Mouse (Mus musculus) intestine, embryonic 14.5 days (tissue): ENCODE measurements around the gene Zcchc17. TPM values are rescaled to one million over a fixed set of nuclear protein-coding genes. Genes with fewer than 3 reads are reported as not detected.

Experiments
- ATAC-seq: fragments of 200-750 bp; cut with Nextera tagmentation; replicated peaks from 2 replicates; pipeline ENCODE4 v1.8.0; 2017; ENCODE audit warnings: low read depth, moderate number of reproducible peaks, moderate TSS enrichment, moderate library complexity; ENCODE audit not compliant: low FRiP score, low TSS enrichment
- DNase-seq: peaks from one replicate; pipeline ENCODE4 v3.0.0-alpha.2; 2018; ENCODE audit warnings: low spot score
- H3K27ac ChIP-seq: fragments of 300-500 bp; sonication (generic); 2 replicates; pipeline ENCODE4 v1.5.1; 2014; ENCODE audit warnings: low read depth, mild to moderate bottlenecking, control low read depth
- H3K27me3 ChIP-seq: fragments of 300-500 bp; sonication (generic); replicated peaks from 2 replicates; pipeline ENCODE4 v1.6.1; 2014; ENCODE audit warnings: low read length, control low read depth; ENCODE audit not compliant: control insufficient read depth, insufficient read depth
- H3K36me3 ChIP-seq: fragments of 300-500 bp; sonication (generic); 2 replicates; pipeline ENCODE4 v1.6.1; 2014; ENCODE audit warnings: low read length, control low read depth; ENCODE audit not compliant: control insufficient read depth, insufficient read depth
- H3K4me1 ChIP-seq: fragments of 300-500 bp; sonication (generic); replicated peaks from 2 replicates; pipeline ENCODE4 v1.6.1; 2014; ENCODE audit warnings: low read length, control low read depth, mixed read lengths; ENCODE audit not compliant: control insufficient read depth, insufficient read depth
- H3K4me2 ChIP-seq: fragments of 300-500 bp; sonication (generic); 2 replicates; pipeline ENCODE4 v1.6.1; 2014; ENCODE audit warnings: low read length
- H3K4me3 ChIP-seq: fragments of 300-500 bp; sonication (generic); 2 replicates; pipeline ENCODE4 v1.5.1; 2014; ENCODE audit warnings: low read depth, low read length, control low read depth, mixed read lengths
- H3K9ac ChIP-seq: fragments of 300-500 bp; sonication (generic); 2 replicates; pipeline ENCODE4 v1.6.1; 2014; ENCODE audit warnings: mild to moderate bottlenecking, low read length
- H3K9me3 ChIP-seq: fragments of 300-500 bp; sonication (generic); 2 replicates; pipeline ENCODE4 v1.6.1; 2016; ENCODE audit warnings: low read length, control low read depth; ENCODE audit not compliant: control insufficient read depth
- WGBS: fragments of 180-500 bp; shearing (Covaris S2); extraction: QIAGEN DNeasy Blood & Tissue Kit; methylation state at CpG from one replicate; pipeline ENCODE4 v1.1.7; 2014; 5-methylcytosine and 5-hydroxymethylcytosine counted together
- polyA plus RNA-seq: library from polyadenylated mRNA; unstranded; fragments of >200 nt; fragmentation: Nextera tagmentation; extraction: Ambion mirVana; gene quantifications from 2 replicates; pipeline ENCODE4 v1.2.1, GENCODE M21; 2014

The Zcchc17 gene
- polyA plus RNA-seq, 1 experiment from 2014 or later: 62.9 TPM

DNA sequence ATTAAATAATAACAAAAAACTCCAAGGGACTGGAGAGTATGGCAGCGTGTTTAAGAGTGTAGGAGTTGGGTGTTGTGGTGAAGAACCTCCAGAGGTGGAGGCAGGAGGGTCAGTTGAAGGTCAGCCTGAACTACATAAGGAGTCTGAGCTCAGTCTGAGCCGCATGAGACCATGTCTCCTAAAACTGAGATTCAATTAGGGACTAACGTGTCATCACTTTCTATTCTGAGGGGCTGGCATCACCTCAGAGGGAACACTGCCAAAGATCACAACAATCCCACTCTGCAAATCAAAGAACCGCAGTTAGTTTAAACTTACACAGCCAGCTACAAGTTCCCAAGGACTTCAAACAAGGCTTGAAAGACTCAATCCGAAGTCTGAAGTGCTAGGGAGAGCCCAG is 36.1 kb downstream of the Zcchc17 start:
- WGBS: 86% methylated on average over 5 of the region's 5 CpGs
- Histone ChIP-seq H3K9ac (no peak overlapping the region), H3K27ac (no peak overlapping the region), H3K36me3 (peaks cover 63% of the 10 kb centered on the region), H3K27me3 (no peaks in the 10 kb centered on the region), H3K4me1 (no peaks in the 10 kb centered on the region), H3K9me3 (no peaks in the 10 kb centered on the region), H3K4me3 (no peak overlapping the region), H3K4me2 (no peak overlapping the region)
- DNase-seq: no peak
- ATAC-seq: no peak

DNA sequence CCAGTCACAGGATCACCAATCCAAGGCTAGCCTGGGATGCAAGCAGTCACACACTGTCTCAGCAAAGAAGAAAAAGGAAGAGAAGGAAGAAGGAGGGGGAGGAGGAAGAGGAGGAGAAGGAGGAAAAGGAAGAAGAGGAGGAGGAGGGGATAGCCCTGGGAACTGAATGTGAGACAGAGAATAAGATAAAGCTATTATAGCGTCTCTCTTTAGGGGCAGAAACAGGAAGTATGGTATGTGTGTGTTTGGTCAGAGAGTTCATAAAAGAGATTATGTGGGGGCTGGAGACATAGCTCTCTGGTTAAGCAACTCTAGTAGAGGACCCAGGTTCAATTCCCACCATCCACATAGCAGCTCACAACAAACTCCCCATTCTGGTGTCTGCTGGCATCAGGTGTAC is 36.6 kb downstream of the Zcchc17 start:
- H3K27me3 ChIP-seq: no peaks in the 10 kb centered on the region
- DNase-seq: no peak
- H3K9me3 ChIP-seq: no peaks in the 10 kb centered on the region
- no peak overlapping the region for H3K9ac ChIP-seq
- no peaks in the 10 kb centered on the region for H3K4me1 ChIP-seq
- H3K27ac ChIP-seq: no peak overlapping the region
- no peak overlapping the region for H3K4me2 ChIP-seq
- H3K4me3 ChIP-seq: no peak overlapping the region
- peaks cover 61% of the 10 kb centered on the region for H3K36me3 ChIP-seq
- no peak for ATAC-seq
- WGBS: 83% methylated on average over 1 of the region's 1 CpGs

DNA sequence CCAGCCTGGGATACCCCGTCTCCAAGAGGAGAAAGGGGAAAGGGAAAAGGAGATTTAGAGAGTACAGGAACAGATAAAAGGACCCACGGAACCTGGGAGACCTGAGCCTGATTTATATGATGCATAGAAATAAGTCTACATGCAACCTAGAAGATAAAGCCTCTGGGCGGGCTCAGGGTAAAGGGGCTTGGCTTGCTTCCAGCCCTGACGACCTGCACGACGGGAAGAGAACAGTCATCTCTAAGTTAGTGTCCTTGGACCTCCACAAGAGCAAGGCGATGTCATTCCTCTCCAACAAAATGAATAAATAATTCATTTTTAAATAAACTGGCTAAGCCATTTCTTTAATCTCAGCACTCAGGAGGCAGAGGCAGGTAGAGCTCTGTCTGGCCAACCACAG is 37.2 kb downstream of the Zcchc17 start:
- no peak for ATAC-seq
- WGBS: 76% methylated on average over 7 of the region's 7 CpGs
- H3K36me3 ChIP-seq: peaks cover 58% of the 10 kb centered on the region

DNA sequence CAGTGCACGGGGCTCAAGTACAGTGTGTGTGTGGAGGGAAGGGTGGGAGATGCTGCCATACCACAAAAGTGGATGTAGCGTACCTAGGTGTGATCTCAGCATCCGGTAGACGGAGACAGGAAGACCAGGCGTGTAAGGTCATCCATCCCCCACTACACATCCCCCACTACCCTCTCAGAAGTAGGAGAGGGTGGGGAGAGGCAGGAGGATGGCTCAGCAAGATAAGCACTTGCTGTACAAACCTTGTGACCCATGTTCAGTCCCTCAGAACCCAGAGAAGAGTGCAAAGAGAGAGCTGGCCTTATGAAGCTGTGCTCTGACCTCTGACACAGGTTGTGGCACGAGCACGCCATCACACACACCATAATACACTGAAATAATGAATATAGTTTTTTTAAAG is 38.1 kb downstream of the Zcchc17 start:
- ATAC-seq (no peak), DNase-seq (no peak)
- Histone ChIP-seq H3K9me3 (no peaks in the 10 kb centered on the region), H3K27me3 (no peaks in the 10 kb centered on the region), H3K4me1 (no peaks in the 10 kb centered on the region), H3K9ac (no peak overlapping the region), H3K27ac (no peak overlapping the region), H3K4me3 (no peak overlapping the region), H3K4me2 (no peak overlapping the region), H3K36me3 (peaks cover 53% of the 10 kb centered on the region)
- 89% methylated on average over 7 of the region's 7 CpGs for WGBS

More for the DNA sequence above, 37.2 kb downstream of the Zcchc17 start:
- H3K9ac ChIP-seq: no peak overlapping the region
- H3K9me3 ChIP-seq: no peaks in the 10 kb centered on the region
- no peak overlapping the region for H3K27ac ChIP-seq
- no peak overlapping the region for H3K4me2 ChIP-seq
- H3K4me3 ChIP-seq: no peak overlapping the region
- no peaks in the 10 kb centered on the region for H3K27me3 ChIP-seq
- no peak for DNase-seq
- no peaks in the 10 kb centered on the region for H3K4me1 ChIP-seq

DNA sequence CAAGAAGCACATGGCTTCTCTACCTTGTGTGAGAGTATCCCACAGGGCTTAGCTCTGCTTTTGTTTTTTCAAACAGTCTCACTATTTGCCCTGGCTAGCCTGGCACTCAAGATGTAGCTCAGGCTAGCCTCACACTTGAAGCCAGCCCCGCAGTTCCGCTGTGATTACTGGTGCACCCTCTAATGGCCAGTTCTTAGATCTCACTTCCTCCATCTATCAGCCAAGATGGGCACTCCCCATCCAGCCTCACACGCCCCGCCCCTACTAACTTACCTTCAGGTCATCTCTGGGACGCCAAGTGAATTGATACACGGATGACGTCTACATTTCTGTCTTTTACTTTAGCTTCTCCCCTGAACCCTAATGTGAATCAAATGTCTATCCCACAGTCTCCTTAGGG is 40.2 kb downstream of the Zcchc17 start:
- H3K9me3 ChIP-seq: no peaks in the 10 kb centered on the region
- no peak overlapping the region for H3K27ac ChIP-seq
- ATAC-seq (no peak), DNase-seq (no peak)
- no peak overlapping the region for H3K4me3 ChIP-seq
- 83% methylated on average over 7 of the region's 7 CpGs for WGBS
- H3K4me2 ChIP-seq: no peak overlapping the region
- no peak overlapping the region for H3K9ac ChIP-seq
- H3K4me1 ChIP-seq: 0 out of 2 replicates have a peak, but pooled peaks cover 4% of the 10 kb centered on the region
- peaks cover 47% of the 10 kb centered on the region for H3K36me3 ChIP-seq
- H3K27me3 ChIP-seq: no peaks in the 10 kb centered on the region

DNA sequence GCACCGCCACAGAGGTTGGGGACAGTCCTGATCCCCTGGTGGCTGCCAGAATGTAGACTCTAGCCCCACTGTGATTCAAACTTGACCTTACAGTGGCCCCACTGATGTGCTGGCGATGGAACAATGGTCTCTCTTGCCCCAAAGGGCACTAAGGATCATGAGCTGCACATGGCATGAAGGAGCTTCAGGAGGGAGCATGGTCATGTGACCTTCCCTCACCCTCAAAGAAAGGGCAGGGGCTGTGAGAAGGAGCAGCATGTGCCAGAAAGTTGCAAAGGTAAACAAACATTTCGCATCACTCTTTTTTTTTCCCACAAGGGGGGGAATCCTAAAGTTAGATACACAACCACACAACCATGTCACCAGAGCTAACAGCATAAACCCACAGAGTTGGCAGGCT is 41.6 kb downstream of the Zcchc17 start:
- no peak for ATAC-seq

DNA sequence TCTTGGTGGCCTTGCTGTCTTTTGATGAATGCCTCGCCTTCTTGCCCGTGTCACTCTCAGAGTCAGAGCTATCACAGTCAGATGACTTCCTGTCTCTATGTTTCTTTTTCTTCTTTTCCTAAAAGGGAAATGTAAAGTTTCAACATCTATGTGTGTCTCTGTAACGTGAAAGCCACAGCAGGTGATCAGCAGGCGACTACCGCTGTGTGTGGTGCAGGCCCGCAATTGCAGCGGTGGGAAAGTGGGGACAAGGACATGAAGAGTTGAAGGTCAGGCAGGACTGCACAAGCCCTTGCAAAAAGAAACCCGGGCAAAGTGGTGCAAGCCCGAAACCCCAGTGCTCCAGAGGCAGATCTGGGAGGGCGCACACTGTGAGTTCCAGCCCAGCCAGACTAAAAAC is 43.1 kb downstream of the Zcchc17 start:
- Histone ChIP-seq H3K27ac (peak overlapping the region; percentile 16; the same call in 1 of the 2 replicates), H3K9me3 (no peaks in the 10 kb centered on the region), H3K4me3 (no peak overlapping the region), H3K27me3 (0 out of 2 replicates have a peak, but pooled peaks cover 2% of the 10 kb centered on the region), H3K4me1 (0 out of 2 replicates have a peak, but pooled peaks cover 4% of the 10 kb centered on the region), H3K4me2 (no peak overlapping the region), H3K36me3 (peaks cover 36% of the 10 kb centered on the region), H3K9ac (no peak overlapping the region)
- DNase-seq: no peak
- ATAC-seq: no peak
- WGBS: 85% methylated on average over 10 of the region's 10 CpGs

More for the DNA sequence above, 41.6 kb downstream of the Zcchc17 start:
- H3K9ac ChIP-seq: no peak overlapping the region
- no peak for DNase-seq
- no peak overlapping the region for H3K4me2 ChIP-seq
- WGBS: 62% methylated on average over 3 of the region's 3 CpGs
- H3K9me3 ChIP-seq: no peaks in the 10 kb centered on the region
- H3K4me1 ChIP-seq: 0 out of 2 replicates have a peak, but pooled peaks cover 4% of the 10 kb centered on the region
- no peak overlapping the region for H3K27ac ChIP-seq
- no peaks in the 10 kb centered on the region for H3K27me3 ChIP-seq
- H3K36me3 ChIP-seq: peaks cover 42% of the 10 kb centered on the region
- no peak overlapping the region for H3K4me3 ChIP-seq

DNA sequence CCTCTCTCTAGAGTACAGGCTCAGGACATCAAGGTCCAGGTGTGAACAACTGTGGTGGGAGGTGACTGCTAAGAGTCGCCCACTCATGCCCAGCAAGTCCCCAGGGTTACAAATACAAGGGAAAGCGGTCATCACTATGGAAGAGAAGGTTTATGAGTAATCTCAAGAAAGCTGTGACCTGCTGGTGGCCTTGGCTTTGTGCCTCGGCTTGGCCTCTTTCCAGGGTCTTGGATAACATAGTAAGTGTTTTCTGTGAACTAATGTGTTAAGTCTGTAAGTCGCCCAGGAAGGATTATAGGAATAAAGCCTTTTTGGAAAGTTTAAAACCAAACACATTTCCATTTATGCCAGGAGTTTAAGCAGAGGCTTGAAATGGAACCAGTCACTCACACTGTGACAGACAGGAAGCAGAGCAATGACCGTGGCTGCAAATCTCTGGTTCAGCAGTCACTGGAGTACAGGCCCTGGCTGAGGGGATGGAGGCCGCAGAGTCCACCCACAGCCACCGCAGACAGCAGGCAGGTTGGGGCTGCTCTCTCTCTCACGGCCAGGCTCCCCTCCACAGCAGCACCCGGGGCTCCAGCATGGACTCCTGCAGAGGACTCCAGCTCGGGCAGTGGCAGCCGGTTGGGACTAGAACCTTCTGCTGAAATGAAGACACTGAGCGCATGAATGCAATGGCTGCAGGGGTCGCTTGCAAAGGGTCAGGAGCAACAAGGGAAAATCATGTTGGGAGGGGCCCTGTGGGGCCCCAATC is 43.8 kb downstream of the Zcchc17 start:
- Histone ChIP-seq H3K4me3 (no peak overlapping the region), H3K4me2 (no peak overlapping the region), H3K4me1 (0 out of 2 replicates have a peak, but pooled peaks cover 4% of the 10 kb centered on the region), H3K36me3 (peaks cover 35% of the 10 kb centered on the region), H3K9ac (no peak overlapping the region), H3K27me3 (peaks cover 5% of the 10 kb centered on the region; the same call in 1 of the 2 replicates), H3K27ac (peak overlapping the region; percentile 16; the same call in 1 of the 2 replicates), H3K9me3 (no peaks in the 10 kb centered on the region)
- ATAC-seq: no peak
- WGBS: 78% methylated on average over 13 of the region's 13 CpGs
- DNase-seq: no peak

DNA sequence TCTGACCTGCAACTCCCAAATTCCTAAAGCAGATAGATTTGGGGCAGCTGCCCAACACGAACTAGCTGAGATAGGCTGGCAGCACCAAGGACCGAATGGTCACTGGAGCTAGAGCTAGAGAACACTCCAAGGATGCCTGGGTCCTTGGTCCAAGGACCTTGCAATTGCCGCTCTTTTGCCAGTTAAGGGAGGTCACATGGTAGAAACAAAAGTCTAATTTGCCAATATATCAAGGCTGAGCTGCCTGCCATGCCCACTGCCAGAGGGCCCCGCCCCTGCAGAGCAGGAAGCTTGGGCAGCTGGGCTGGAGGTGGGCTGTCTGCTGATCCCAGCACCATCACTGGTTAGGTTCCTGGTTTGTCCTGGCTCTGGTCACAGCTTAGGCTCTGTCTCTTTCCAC is 46.2 kb downstream of the Zcchc17 start:
- Histone ChIP-seq H3K4me3 (no peak overlapping the region), H3K36me3 (peaks cover 26% of the 10 kb centered on the region), H3K9ac (no peak overlapping the region), H3K4me2 (no peak overlapping the region), H3K27me3 (peaks cover 26% of the 10 kb centered on the region), H3K9me3 (no peaks in the 10 kb centered on the region), H3K4me1 (peaks cover 6% of the 10 kb centered on the region; the same call in 1 of the 2 replicates), H3K27ac (no peak overlapping the region)
- ATAC-seq: no peak
- no peak for DNase-seq
- 93% methylated on average over 4 of the region's 4 CpGs for WGBS
